Mouse (Mus musculus): ENCODE measurements around the gene Nova1. TPM values are rescaled to one million over a fixed set of nuclear protein-coding genes. Genes with fewer than 3 reads are reported as not detected.

Gene Nova1
- total RNA-seq (2015; ENCODE audit: low replicate concordance), result not detected in 2 replicates
- not detected in 2 replicates for total RNA-seq (2017; ENCODE audit: low replicate concordance)

DNA sequence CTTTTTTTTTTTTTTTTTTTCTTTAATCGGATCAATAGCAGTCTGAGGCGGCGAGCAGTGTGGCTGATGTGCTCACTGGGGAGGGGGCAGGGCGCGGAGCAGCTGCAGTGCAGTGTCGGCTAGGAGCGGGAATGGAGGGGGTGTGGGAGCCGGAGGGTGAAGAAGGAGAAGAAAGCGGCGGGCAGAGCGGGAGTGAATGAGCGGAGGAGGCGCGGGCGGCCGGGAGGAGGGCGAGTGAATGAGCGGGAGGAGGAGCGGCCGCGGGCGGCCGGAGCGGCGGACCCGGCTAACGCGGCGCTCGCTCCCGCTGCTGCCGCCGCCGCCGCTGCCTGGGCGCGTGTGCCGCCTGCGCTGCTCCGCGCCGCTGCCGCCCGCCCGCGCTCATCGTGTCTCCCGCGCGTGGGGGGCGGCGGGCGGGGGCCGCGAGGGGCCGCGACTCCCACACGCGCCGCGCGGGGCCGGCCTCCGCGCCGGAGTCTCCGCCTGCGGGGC lies at the start of gene Nova1:
Gene Nova1, minus strand, starts transcription at position 74 of the 492 bp plus-strand sequence.
- no peak for ATAC-seq (replicated peaks; ENCODE audit: low FRiP score, poor library complexity, severe bottlenecking)

DNA sequence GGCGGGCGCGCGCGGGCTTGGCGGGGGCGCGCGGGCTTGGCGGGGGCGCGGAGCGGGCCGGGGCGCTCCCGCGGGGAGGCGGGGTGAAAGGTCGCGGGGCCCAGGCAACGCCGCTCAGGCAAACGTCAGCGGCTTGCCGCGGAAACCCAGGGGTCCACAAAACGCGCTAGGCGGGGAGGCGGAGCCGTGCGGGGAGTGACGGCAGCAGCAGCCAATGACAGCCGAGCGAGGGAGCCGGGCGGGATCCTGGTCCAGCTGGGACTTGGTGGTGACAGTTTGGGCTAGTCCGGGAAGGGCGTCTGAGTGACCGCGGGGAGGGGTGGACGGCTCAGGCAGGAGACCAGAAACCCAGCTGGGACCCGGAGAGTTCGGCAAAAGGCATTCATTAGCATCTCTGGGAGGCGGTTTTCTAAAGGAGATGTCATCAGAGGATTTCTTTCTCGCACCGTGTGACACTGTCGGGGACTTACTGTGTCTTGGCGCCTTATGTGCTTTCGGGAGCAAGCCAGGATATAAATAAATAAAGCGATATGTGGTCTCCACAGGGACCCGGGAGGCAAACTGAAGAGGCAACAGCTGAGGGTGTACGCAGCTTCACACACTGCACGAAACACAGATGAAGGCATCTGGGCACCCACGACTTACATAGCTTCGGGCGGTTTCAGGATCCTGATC lies 756 bp upstream of the Nova1 start:
- ATAC-seq (replicated peaks; ENCODE audit: low FRiP score, poor library complexity, severe bottlenecking), result no peak

DNA sequence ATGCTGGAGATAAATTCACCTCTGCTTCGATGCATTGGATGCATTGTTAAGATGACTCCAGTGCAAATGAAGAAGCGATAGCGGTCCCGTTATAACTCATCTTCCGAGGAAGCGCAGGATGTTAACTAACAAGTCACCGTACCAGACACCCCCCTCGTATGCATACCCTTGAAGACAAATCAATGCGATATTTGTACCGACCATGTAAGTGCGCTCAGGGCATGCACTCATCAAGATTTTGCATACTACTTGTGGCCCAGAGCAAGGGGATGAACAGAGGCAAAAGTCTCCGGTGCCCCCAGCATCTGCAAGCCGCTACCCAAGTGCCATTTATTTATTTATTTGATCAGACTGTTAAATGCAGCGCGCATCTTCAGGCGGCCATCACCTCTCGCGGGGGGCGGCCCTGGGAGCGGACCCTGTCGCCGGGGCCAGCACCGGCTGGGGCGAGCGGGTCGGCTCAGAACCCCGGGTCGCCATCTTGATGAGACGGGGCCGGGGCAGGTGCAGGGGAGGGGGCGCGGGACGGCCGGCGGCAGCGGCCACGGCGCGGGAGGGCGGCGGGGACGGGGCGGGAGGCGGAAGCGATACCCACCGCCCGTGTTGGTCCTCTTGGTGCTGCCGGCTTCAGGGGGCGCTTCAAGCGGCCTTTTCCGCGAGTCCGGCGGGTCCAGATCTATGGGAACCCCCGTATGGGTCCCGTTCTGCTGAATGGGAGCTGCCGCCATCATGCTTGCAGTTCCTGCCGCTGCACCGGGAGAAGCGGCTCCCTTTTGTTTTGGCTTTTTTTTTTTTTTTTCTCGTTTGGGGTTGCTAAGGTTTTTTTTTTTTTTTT lies 491 bp downstream of the Nova1 start:
- ATAC-seq (replicated peaks; ENCODE audit: low FRiP score, poor library complexity, severe bottlenecking), result no peak

DNA sequence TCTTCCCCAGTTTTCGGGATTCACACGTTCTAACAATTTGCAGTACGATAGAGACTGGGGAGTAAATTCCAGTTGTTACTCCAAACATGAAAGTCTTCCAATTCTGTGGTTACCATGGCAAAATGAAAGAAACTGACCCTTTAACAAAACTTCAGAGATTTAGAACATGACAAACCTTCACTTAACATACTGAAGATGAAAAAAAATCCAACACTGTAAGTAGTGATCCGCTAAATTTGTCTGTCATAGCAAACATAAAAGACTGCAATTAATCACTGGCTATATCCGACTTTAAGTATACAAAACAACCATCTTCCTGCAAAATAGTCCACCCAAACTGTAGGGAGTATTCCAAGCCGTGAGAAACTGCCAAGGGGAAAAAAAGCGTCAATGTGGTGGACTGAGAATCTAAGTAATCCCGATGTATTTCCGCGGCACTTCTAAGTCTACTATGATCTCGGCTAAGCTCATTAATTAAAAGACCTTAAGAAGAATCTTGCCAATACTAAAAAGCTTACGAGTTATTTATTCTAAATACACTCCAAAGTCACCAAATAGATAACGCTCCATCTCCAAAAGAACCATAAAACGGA lies 1.4 kb downstream of the Nova1 start:
- no peak for ATAC-seq (replicated peaks; ENCODE audit: low FRiP score, poor library complexity, severe bottlenecking)

DNA sequence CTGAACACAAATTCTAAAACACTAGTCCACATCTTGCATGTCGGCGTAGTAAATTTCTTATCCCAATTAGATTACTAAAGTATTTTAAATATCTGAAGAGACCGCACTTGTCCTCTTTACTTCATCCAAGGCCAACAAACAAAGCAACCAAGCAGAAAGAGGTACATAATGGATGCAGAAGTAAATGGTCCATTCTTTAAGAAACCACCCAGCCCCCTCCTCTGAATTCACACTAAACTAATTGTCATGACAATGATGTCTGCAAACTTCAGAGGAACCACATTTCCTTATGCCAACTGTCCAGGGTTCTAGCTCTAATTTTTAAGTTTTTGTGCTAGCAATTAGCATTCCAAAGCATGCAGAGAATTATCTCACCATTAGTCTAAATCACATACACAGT lies 2.4 kb downstream of the Nova1 start:
- no peak for ATAC-seq (replicated peaks; ENCODE audit: low FRiP score, poor library complexity, severe bottlenecking)

DNA sequence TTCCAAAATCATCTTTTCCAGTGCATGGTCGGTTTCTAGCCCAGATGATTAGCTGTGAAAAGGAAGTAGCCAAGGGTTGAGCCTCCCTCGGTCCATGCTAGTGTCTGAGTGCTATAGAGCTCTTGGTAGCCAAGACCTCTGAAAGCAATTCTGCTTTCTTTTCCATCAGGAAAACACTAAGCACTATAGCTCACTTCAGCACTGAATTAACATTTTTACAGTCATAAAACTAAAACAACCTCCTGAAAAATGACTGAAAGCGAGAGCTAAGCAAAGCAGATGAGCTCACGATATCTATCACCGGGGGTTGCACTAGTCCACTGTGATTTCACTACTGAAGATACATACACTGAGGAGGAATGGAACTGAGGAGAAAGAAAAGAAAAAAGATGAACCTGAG lies 3.0 kb downstream of the Nova1 start:
- no peak for ATAC-seq (replicated peaks; ENCODE audit: low FRiP score, poor library complexity, severe bottlenecking)

DNA sequence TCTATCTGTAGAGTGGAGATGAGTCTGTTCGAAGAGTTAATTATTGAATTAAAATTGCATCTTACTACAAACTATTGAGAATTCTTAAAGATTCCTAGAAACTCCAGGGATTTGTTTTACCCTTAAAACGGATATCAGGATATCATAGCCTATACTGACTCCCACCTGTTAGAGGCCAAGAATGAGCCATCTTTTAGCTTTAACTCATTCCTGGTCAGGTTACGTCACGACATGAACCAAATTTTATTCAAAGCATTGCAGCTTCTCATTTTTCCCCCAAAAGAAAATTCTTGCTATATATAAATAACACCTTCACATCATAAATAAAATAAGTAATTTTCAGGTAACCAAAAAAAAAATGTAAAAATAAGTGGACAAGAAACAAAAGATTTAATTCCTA lies 3.9 kb downstream of the Nova1 start:
- no peak for ATAC-seq (replicated peaks; ENCODE audit: low FRiP score, poor library complexity, severe bottlenecking)

DNA sequence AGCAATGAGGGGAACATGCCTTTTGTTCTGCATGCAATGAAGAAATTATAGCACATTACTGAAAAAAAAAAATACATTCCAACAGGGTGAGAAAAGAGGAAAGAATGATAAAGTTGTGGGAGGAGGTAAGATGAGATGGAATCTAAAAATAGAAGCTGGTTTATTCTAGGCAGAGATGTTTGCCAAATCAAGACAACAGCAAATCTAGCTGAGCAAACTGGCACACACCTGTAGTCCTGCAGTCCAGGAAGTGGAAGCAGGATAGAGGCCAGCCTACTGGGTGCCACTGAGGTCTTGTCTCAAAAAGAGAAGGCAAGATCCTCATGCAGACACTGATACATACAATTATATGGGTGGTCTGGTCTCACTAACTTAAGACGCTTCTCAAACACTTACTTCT lies 17.4 kb downstream of the Nova1 start:
- ATAC-seq (replicated peaks; ENCODE audit: low FRiP score, poor library complexity, severe bottlenecking), result no peak

DNA sequence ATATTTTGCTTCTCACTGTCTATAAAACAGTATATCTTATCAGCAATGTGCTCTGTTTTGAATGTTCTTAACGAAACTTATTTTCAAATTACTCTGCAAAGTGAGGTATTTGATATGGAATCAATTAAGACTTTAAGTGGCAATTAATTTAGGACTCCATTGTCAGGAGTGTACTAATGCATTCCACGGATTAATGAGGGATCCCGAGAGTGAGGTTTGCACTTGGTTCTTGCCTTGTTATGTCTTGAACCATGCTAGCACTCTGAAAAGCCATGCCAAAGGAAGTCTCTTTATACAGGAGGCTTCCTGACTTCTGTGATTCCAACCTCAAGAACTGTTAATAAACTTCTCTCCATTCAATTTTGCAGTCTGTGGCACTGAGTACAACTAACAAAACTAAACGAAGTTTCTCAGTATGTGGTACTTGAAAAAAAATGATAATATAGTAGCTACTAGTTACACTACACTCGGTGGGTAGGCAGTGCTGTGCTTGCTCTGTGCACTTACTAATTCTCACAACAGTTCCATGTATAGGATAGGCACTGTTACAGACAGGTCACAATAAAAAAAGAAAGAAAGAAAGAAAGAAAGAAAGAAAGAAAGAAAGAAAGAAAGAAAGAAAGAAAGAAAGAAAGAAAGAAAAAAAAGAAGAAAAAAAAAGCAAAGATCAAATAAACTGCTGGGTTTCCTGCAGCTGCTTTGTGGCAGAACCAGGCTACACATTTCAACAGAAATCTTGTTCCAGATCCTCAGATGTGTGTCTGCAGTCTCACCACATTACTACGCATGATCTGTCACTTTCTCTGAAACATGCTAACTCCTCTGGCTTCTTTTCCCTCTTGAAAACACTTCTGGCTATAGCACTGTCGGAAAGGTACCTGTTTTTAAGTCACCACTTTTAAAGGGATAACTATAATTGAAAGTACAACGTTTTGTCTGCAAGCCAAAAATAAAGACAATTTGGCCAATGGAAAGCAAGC lies 36.1 kb downstream of the Nova1 start:
- ATAC-seq (replicated peaks; ENCODE audit: low FRiP score, poor library complexity, severe bottlenecking), result no peak

DNA sequence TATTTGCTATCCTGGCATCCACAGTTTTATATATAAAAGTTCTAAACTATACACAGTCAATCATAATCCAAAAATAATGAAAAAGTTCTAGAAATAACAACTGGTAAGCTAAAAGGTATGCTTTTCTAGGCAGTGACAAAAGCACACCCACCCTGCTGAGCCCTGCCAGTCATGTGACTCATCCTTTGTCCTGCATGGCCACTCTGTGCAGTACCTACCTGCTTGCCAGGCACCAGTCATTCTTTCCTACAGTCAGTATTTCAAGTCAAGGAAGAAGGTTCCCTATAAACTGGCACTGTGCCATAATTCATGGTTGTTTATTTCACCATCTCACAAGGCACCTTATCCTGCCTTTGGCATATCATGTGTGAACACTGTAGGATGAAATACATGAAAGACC lies 37.2 kb downstream of the Nova1 start:
- ATAC-seq (replicated peaks; ENCODE audit: low FRiP score, poor library complexity, severe bottlenecking), result no peak

DNA sequence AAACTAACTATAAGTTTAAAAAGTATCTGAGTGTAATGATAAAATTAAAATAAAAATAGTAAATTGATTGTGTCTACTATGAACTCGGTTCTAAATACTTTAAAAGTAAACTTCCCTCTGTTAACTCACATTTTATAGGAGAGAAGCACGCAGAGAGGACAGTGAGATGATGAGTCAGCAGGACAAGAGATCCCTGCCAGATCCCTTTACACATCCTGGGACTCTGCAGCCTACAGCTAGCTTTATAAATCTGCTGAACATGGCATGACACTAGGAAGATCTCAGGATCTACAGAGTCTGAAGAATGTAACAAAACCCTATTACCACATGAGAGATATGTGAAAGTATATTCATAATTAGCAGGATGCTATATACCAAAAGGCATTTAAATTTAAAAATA lies 37.7 kb downstream of the Nova1 start:
- no peak for ATAC-seq (replicated peaks; ENCODE audit: low FRiP score, poor library complexity, severe bottlenecking)

DNA sequence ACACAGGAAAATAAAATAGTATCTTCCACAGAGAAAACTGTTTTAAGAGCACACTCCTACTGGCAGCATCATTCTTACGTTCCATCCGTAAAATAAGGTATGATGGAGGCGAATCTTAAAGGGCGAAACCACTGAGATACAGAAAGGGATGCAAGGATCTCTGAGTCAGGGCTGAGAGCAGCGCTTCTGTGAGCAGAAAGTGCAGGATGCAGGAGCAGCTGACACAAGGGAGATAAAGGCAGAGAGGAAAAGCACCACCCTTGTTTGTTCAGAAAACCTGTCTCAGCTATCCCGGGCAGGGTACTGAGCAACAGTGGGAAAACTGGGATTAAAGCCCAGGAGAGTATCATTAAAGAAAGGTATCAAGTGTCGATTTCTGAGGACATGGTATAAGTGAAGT lies 59.3 kb downstream of the Nova1 start:
- no peak for ATAC-seq (replicated peaks; ENCODE audit: low FRiP score, poor library complexity, severe bottlenecking)

DNA sequence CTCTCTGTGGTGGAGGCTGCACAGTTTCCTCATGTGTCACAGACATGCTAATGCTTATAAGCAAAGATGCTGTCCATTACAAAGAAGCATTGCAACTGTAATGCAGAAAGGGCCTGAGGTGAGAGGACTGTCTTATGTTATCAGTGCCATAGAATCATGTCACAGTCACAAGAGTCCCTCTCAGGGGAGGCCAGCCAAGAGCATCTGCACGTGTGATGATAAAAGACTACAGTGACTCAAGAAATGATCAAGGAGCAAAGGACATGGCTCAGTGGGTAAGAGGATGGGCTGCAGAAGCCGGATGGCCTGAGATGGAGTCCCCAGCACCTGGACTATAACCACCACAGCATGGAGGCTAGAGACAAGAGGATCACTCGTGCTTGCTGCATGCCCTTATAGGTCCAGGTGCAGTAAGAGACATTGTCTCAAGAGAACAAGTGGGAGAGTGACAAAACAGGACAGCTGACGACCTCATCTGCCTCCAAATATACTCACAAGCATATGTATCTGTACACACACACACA lies 64.3 kb downstream of the Nova1 start:
- ATAC-seq (replicated peaks; ENCODE audit: low FRiP score, poor library complexity, severe bottlenecking), result no peak

DNA sequence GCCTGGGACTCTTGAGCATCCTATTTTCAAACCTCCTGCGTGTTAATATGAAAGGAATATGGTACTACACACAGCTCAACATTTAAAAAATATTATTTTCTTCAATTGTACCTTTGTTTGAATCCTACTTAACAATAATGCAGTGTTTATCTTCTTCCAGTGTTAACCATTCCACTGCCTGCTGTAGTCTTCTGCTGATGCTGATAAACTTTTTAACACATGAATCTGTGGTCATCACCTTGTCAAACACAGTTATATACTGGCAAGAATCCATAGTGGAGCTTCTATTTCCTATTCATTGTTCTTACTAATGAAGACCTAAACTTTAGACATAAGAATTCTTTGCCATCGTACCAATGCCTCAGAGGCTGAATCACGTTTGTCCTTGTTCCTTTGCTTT lies 65.6 kb downstream of the Nova1 start:
- no peak for ATAC-seq (replicated peaks; ENCODE audit: low FRiP score, poor library complexity, severe bottlenecking)

DNA sequence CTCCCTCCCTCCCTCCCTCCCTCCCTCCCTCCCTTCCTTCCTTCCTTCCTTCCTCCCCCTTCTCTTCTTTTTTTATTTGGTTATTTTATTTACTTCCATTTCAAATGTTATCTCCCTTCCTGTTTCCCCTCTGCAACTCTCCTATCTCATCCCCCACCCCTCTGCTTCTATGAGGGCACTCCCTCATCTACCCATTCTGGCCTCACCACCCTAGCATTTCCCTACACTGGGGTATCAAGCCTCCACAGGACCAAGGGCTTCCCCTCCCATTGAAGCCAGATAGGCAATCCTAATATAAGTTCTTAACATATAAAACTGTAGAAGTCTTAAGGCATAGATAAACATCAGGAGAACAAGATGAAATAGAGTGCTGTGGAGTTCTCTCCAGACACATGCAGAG lies 85.5 kb downstream of the Nova1 start:
- ATAC-seq (replicated peaks; ENCODE audit: low FRiP score, poor library complexity, severe bottlenecking), result no peak

DNA sequence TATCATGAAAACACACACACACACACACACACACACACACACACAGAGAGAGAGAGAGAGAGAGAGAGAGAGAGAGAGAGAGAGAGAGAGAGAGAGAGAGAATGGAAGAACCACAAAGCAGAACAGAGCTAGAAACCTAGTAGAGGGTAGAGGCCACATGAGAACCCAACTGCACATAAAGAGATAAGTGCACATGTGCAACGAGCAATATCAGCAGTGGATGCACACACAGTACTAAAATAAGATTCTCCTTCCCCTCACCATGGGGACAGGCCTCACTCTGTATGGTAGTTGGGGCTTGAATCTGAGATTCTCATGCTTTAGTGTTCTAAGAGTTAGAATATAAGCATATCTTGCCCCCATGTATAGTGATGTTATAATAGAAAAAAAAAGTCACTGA lies 86.8 kb downstream of the Nova1 start:
- ATAC-seq (replicated peaks; ENCODE audit: low FRiP score, poor library complexity, severe bottlenecking), result no peak

DNA sequence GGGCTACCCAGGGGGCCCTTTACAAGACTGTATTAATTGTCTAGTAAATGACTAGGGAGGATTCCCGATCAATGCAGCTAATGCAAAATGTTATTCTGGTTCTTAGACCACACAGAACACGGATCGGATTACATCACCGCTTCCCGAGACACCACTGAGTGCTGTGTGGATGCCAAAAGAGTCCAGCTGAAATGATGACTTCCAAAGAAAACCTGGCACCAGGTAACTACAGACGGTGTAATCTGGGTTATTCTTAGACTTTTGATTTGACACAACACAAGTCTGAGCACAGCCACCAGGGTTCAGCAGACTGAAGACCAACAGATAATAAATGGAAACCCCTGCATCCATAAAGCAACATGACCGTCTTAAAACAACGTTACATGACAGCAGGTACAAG lies 96.8 kb downstream of the Nova1 start:
- no peak for ATAC-seq (replicated peaks; ENCODE audit: low FRiP score, poor library complexity, severe bottlenecking)

DNA sequence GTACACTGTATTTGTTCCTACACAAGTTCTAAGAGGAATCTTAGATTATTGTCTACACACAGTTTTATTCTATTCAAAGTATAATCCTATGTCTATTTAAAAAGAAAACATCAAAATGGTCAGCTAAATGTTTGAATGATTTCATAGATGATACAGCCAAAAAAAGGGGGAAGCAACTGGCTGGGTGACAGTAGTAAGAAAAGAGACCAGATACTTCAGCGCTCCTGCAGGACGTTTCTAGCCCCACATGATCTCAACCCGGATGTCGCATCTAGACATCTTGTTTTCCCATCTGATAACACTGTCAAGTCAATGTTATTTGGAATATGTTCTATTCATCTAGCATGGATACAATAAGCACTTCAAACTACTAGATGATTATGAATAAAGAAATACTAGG lies 99.7 kb downstream of the Nova1 start:
- ATAC-seq (replicated peaks; ENCODE audit: low FRiP score, poor library complexity, severe bottlenecking), result no peak

DNA sequence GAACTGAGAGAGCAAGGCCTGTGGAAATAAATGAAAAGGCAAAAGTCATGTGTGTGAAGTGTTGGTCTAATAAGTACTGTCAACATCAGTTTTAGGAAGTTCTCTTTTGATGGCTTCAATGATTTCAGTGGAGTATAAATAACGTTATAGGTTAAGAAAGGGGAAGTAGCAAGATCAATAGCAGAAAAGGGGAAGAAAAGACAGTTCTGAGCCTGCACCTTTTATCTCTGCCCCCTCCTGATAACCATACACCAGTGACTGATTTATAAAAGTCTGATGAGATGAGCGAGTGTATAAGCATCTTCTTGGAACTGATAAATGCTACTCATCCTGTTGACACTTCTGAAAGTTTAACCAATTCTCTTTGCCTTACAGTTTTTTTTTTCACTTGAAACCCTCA lies 108.6 kb downstream of the Nova1 start:
- ATAC-seq (replicated peaks; ENCODE audit: low FRiP score, poor library complexity, severe bottlenecking), result no peak

DNA sequence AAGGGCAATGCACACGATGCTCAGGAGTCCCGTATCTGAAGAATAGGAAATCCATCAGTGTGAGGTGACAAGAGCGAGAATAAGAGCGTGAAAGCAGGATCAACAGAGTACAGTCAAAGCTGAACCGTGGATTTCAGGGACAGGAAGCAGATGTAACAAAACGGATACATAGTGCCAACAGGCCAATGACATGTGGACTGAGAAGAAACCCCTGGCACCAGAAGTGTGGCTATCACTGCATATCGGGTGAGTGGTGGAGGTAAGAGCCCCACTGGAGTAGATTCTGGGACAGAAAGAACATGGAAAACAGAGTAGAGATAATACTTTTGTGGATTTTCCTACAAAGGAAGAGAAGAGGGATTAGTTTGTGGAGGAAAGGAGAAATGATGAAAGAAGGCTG lies 109.3 kb downstream of the Nova1 start:
- ATAC-seq (replicated peaks; ENCODE audit: low FRiP score, poor library complexity, severe bottlenecking), result no peak
